Mouse (Mus musculus) subcutaneous adipose tissue, adult 2 months (tissue): ENCODE measurements around the gene Ip6k3. TPM values are rescaled to one million over a fixed set of nuclear protein-coding genes. Genes with fewer than 3 reads are reported as not detected.

Experiments used
- polyA plus RNA-seq: library from polyadenylated mRNA; depleted of rRNA; stranded (reverse); fragments of >200 nt; gene quantifications from 2 replicates; pipeline ENCODE4 v1.2.3, GENCODE M21; 2012; ENCODE audit warnings: low replicate concordance; rRNA removed

Ip6k3 gene
- polyA plus RNA-seq, result 0.24 and 0.27 TPM in 2 replicates

GRCm38 (mm10) chr17:27167545-27167944 is at the start of gene Ip6k3:
Gene Ip6k3, minus strand, starts transcription at chr17:27167795.

GRCm38 (mm10) chr17:27204075-27204909 is 36.7 kb upstream of the Ip6k3 start, which contains the start of gene Lemd2:
Gene Lemd2, minus strand, starts transcription at chr17:27204469.

GRCm38 (mm10) chr17:27133551-27134141 is 33.9 kb downstream of the Ip6k3 start, which contains the start of gene Uqcc2:
Gene Uqcc2, minus strand, starts transcription at chr17:27133916.

Other genes with a start within 250 kb of the Ip6k3 start
- 42.4 and 52.3 TPM in 2 replicates for gene Phf1, start 234.7 kb downstream of the Ip6k3 start, polyA plus RNA-seq
- 151 and 158 TPM in 2 replicates for gene Cuta, start 228.2 kb downstream of the Ip6k3 start, polyA plus RNA-seq
- gene Syngap1, start 226.5 kb downstream of the Ip6k3 start, polyA plus RNA-seq, result 14.9 and 87.0 TPM in 2 replicates
- gene Zbtb9, start 194.6 kb downstream of the Ip6k3 start, polyA plus RNA-seq, result 7.9 and 18.0 TPM in 2 replicates
- 67.5 and 94.3 TPM in 2 replicates for gene Bak1, start 138.8 kb downstream of the Ip6k3 start, polyA plus RNA-seq
- gene Itpr3, start 110.5 kb downstream of the Ip6k3 start, polyA plus RNA-seq, result 6.0 and 9.9 TPM in 2 replicates
- 226 and 241 TPM in 2 replicates for gene Uqcc2, start 33.9 kb downstream of the Ip6k3 start, polyA plus RNA-seq
- 65.0 and 102 TPM in 2 replicates for gene Lemd2, start 36.7 kb upstream of the Ip6k3 start, polyA plus RNA-seq